Mouse (Mus musculus): ENCODE data around the gene Gpatch4. TPM values are rescaled to one million over a fixed set of nuclear protein-coding genes. Genes with fewer than 3 reads are reported as not detected.

The Gpatch4 gene
- polyA plus RNA-seq, 1 experiment from 2014 or later = 33.7 TPM

DNA sequence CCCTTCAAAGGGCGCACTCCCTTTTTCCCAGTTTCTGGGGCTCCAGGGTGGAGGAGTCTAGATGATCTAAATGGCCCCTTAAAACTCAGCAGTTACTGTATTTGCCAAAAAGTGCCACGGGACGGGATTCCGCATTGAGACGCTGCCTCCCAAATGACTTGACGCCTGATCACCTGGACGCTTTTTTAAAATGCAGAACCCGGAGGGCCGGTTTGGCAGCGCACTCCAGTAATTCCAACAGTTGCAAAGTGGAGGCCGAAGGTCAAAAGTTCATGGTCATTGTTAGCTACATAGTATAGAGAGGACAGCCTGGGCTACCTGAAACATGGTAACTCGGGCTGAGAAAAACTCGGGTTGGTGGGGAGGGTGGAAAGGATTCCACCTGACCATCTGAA is 39.3 kb downstream of the Gpatch4 start:
- H3K36me3 ChIP-seq = peaks cover 3% of the 10 kb centered on the region; the same call in 1 of the 2 replicates
- peaks cover 13% of the 10 kb centered on the region for H3K4me1 ChIP-seq
- 1% methylated on average over 13 of the region's 13 CpGs for WGBS
- H3K4me3 ChIP-seq (replicated peaks) = peak overlapping the region; percentile 57
- H3K27ac ChIP-seq = no peak overlapping the region; the same call in 1 of the 2 replicates
- no peaks in the 10 kb centered on the region for H3K27me3 ChIP-seq (replicated peaks)
- ATAC-seq (ENCODE audit: insufficient read depth, low FRiP score, low read depth) = 0 out of 2 replicates have a peak, but pooled peaks have one; percentile 31
- peak overlapping the region; percentile 73 for H3K4me2 ChIP-seq
- no peaks in the 10 kb centered on the region for H3K9me3 ChIP-seq
- H3K9ac ChIP-seq = peak overlapping the region; percentile 23; the same call in 1 of the 2 replicates

DNA sequence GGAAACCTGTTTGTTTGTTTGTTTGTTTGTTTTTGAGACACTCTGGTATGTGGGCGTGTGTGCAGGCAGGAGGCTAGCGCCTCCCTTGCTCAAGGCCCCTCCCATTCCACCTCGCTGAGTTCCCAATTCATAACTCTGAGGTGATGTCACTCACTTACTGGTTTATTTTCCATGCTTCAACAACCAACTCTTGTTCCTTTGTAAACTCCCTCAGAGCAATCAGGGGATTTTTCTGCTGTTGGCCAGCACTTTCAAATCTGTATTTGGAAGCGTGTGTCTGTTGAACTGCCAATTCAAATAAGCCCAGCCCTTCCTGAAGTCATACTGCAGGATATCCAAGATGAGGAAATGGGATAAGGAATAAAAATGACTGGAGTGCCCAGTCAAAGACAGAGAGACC is 39.8 kb downstream of the Gpatch4 start:
- H3K9ac ChIP-seq = peak overlapping the region; percentile 23; the same call in 1 of the 2 replicates

DNA sequence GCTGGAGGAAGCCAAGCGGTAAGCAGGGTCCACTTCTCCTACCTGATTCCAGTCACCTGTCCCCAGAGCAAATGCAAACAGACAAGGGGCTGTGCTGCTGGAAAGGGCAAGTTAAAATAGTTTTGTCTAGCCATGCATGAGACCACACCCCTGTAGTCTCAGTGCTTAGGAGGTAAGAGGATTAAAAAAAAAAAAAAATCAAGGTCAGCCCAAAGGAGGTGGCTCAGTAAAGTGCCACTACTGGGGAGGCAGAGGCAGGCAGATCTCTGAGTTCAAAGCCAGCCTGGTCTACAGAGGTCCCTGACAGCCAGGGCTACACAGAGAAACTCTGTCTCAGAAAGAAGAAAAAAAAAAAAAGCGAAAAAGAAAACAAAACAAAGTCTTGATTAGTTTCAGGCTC is 41.1 kb downstream of the Gpatch4 start:
- H3K27me3 ChIP-seq (replicated peaks) = no peaks in the 10 kb centered on the region
- no peak overlapping the region for H3K4me3 ChIP-seq (replicated peaks)
- peaks cover 13% of the 10 kb centered on the region for H3K4me1 ChIP-seq
- peaks cover 3% of the 10 kb centered on the region; the same call in 1 of the 2 replicates for H3K36me3 ChIP-seq
- 99% methylated on average over 2 of the region's 2 CpGs for WGBS
- H3K9me3 ChIP-seq = no peaks in the 10 kb centered on the region
- no peak overlapping the region for H3K4me2 ChIP-seq
- no peak for ATAC-seq (ENCODE audit: insufficient read depth, low FRiP score, low read depth)
- H3K9ac ChIP-seq = no peak overlapping the region
- no peak overlapping the region for H3K27ac ChIP-seq

More for the DNA sequence above, 39.8 kb downstream of the Gpatch4 start:
- no peaks in the 10 kb centered on the region for H3K9me3 ChIP-seq
- no peak overlapping the region; the same call in 1 of the 2 replicates for H3K27ac ChIP-seq
- H3K4me1 ChIP-seq = peaks cover 13% of the 10 kb centered on the region
- peak overlapping the region; percentile 57 for H3K4me3 ChIP-seq (replicated peaks)
- peaks cover 3% of the 10 kb centered on the region; the same call in 1 of the 2 replicates for H3K36me3 ChIP-seq
- WGBS = 6% methylated on average over 4 of the region's 4 CpGs
- no peaks in the 10 kb centered on the region for H3K27me3 ChIP-seq (replicated peaks)
- peak overlapping the region; percentile 73 for H3K4me2 ChIP-seq
- ATAC-seq (ENCODE audit: insufficient read depth, low FRiP score, low read depth) = peak; percentile 55; the same call in 1 of the 2 replicates

DNA sequence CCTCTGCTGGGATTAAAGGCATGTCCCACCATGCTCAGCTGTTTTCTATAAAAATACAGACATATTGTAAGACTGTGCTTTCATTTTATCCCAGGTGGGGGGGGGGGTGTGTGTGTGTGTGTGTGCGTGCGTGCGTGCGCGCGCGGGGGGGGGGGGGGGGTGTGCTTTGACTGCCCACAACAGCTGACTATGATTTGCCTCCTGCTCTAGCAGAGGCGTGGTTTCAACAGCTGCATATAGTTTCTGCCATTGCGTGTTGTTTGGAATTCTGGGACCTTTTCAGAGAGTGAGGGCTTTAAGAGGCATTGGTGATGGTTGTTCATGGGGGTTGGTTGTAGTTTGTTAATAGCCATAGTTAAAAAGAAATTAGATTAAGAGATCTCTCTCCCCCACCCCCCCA is 42.6 kb downstream of the Gpatch4 start:
- Histone ChIP-seq H3K9ac (no peak overlapping the region), H3K36me3 (peaks cover 15% of the 10 kb centered on the region; the same call in 1 of the 2 replicates), H3K4me2 (no peak overlapping the region), H3K4me1 (peaks cover 13% of the 10 kb centered on the region), H3K27ac (no peak overlapping the region), H3K9me3 (no peaks in the 10 kb centered on the region), H3K4me3 (replicated peaks) (no peak overlapping the region), H3K27me3 (replicated peaks) (no peaks in the 10 kb centered on the region)
- ATAC-seq (ENCODE audit: insufficient read depth, low FRiP score, low read depth) = no peak
- WGBS = 82% methylated on average over 2 of the region's 9 CpGs

- Histone ChIP-seq H3K4me1 (peaks cover 6% of the 10 kb centered on the region), H3K9me3 (no peaks in the 10 kb centered on the region), H3K4me2 (no peak overlapping the region), H3K27me3 (replicated peaks) (no peaks in the 10 kb centered on the region), H3K4me3 (replicated peaks) (no peak overlapping the region), H3K9ac (no peak overlapping the region), H3K36me3 (peaks cover 27% of the 10 kb centered on the region; the same call in 1 of the 2 replicates), H3K27ac (no peak overlapping the region)
- no peak for ATAC-seq (ENCODE audit: insufficient read depth, low FRiP score, low read depth)
- 83% methylated on average over 1 of the region's 1 CpGs for WGBS
These were observed 44.8 kb downstream of the Gpatch4 start for GRCm38 (mm10) chr3:88087688-88088087.

GRCm38 (mm10) chr3:88090106-88090505 is 47.2 kb downstream of the Gpatch4 start:
- peaks cover 44% of the 10 kb centered on the region; the same call in 1 of the 2 replicates for H3K36me3 ChIP-seq
- no peak for ATAC-seq (ENCODE audit: insufficient read depth, low FRiP score, low read depth)
- 94% methylated on average over 7 of the region's 7 CpGs for WGBS
- no peaks in the 10 kb centered on the region for H3K27me3 ChIP-seq (replicated peaks)
- no peaks in the 10 kb centered on the region for H3K4me1 ChIP-seq
- no peak overlapping the region for H3K27ac ChIP-seq
- no peak overlapping the region for H3K4me2 ChIP-seq
- no peaks in the 10 kb centered on the region for H3K9me3 ChIP-seq
- no peak overlapping the region for H3K9ac ChIP-seq
- no peak overlapping the region for H3K4me3 ChIP-seq (replicated peaks)

DNA sequence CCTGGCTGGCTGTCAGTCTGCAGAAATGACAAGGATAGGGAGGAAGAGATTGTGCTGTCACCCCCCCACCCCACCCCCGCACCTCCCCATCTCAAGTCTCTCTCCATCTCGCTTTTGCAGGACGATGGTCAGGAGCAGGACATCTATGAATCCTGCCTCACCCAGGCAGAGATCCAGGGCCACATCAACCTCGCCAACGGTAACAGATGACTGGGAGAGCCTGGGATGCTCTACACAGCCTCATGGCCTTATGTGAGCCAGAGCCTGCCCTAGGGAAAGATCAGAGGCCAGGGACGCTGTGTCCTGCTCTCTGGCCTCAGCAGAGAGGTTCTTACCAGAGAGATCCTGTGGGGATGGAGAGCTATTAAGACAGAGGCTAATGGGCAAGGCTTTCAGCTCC is 47.7 kb downstream of the Gpatch4 start:
- no peak overlapping the region for H3K4me3 ChIP-seq (replicated peaks)
- peaks cover 47% of the 10 kb centered on the region; the same call in 1 of the 2 replicates for H3K36me3 ChIP-seq
- H3K4me1 ChIP-seq = no peaks in the 10 kb centered on the region
- 94% methylated on average over 6 of the region's 6 CpGs for WGBS
- ATAC-seq (ENCODE audit: insufficient read depth, low FRiP score, low read depth) = no peak
- no peak overlapping the region for H3K9ac ChIP-seq
- no peak overlapping the region for H3K4me2 ChIP-seq
- H3K27ac ChIP-seq = no peak overlapping the region
- no peaks in the 10 kb centered on the region for H3K27me3 ChIP-seq (replicated peaks)
- H3K9me3 ChIP-seq = no peaks in the 10 kb centered on the region

- Histone ChIP-seq H3K4me1 (no peaks in the 10 kb centered on the region), H3K4me2 (no peak overlapping the region), H3K27ac (no peak overlapping the region), H3K27me3 (replicated peaks) (no peaks in the 10 kb centered on the region), H3K4me3 (replicated peaks) (no peak overlapping the region), H3K9ac (no peak overlapping the region), H3K36me3 (peaks cover 50% of the 10 kb centered on the region; the same call in 1 of the 2 replicates), H3K9me3 (no peaks in the 10 kb centered on the region)
- no peak for ATAC-seq (ENCODE audit: insufficient read depth, low FRiP score, low read depth)
- WGBS = 88% methylated on average over 5 of the region's 5 CpGs
These were observed 51.2 kb downstream of the Gpatch4 start for GRCm38 (mm10) chr3:88094126-88094525.

DNA sequence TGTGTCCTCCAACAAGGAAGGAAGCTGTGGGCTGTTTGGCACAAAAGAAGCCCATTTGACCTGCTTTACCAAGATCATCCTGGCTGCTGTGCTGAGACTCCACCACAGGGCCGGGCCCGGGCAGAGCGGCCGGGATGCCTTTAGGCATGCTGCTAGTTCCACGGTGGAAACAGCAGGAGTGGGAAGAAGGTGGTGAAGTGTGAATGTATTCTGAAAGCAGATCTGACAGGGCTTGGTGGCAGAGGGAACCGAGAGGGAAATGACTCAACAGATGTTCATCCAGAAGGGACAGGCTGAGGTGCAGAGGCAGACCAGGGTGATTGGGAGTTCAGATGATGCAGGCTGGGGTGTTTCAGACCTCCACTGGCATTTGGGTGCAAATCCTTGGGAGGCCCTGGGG is 54.8 kb downstream of the Gpatch4 start:
- no peaks in the 10 kb centered on the region for H3K4me1 ChIP-seq
- no peak overlapping the region for H3K4me3 ChIP-seq (replicated peaks)
- WGBS = 79% methylated on average over 6 of the region's 6 CpGs
- H3K9me3 ChIP-seq = no peaks in the 10 kb centered on the region
- H3K27me3 ChIP-seq (replicated peaks) = no peaks in the 10 kb centered on the region
- peaks cover 41% of the 10 kb centered on the region; the same call in 1 of the 2 replicates for H3K36me3 ChIP-seq
- no peak overlapping the region for H3K9ac ChIP-seq
- no peak overlapping the region for H3K4me2 ChIP-seq
- H3K27ac ChIP-seq = no peak overlapping the region
- no peak for ATAC-seq (ENCODE audit: insufficient read depth, low FRiP score, low read depth)

DNA sequence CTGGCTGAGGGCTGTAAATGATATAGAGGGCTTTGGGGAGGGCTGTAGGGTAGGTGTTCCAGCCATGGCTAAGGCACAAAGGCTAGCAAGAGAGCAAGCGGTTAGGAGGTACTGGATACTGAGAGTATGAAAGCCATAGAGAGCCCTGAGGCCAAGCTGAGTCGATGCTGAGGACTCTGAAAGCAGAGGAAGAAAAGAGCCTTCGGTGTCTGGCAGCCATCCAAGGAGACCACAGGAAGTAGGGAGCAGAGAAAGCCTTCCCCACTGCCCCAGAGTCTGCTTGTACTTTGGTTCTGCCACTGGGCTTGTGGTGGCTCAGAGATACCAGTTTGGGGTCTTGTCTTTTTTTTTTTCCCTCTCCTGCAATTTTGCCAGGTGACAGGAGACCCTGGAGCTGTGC is 57.3 kb downstream of the Gpatch4 start:
- Histone ChIP-seq H3K9ac (no peak overlapping the region), H3K4me3 (replicated peaks) (no peak overlapping the region), H3K4me2 (no peak overlapping the region), H3K9me3 (no peaks in the 10 kb centered on the region), H3K4me1 (no peaks in the 10 kb centered on the region), H3K27ac (no peak overlapping the region), H3K27me3 (replicated peaks) (no peaks in the 10 kb centered on the region), H3K36me3 (peaks cover 41% of the 10 kb centered on the region)
- no peak for ATAC-seq (ENCODE audit: insufficient read depth, low FRiP score, low read depth)
- WGBS = 64% methylated on average over 3 of the region's 3 CpGs

DNA sequence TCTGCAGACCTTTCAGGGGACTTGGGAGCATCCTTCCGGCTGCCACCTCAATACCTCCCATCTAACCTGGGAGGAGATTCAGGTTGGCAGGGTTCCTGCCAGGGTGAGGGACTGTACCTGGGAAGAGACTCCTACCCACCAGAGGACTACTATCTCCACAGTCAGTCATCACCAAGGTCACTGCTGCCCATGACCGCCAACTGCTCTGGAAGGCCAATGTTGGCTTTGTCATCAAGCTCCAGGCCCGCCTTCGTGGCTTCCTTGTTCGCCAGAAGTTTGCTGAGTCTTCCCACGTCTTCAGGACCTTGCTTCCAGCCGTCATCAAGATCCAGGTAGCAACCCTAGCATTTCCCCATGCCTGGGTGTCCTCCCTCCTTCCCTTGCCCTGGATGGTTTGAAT is 58.8 kb downstream of the Gpatch4 start:
- Histone ChIP-seq H3K36me3 (peaks cover 46% of the 10 kb centered on the region), H3K4me3 (replicated peaks) (no peak overlapping the region), H3K9me3 (no peaks in the 10 kb centered on the region), H3K27ac (no peak overlapping the region), H3K4me1 (no peaks in the 10 kb centered on the region), H3K9ac (no peak overlapping the region), H3K27me3 (replicated peaks) (no peaks in the 10 kb centered on the region), H3K4me2 (no peak overlapping the region)
- no peak for ATAC-seq (ENCODE audit: insufficient read depth, low FRiP score, low read depth)
- WGBS = 88% methylated on average over 7 of the region's 7 CpGs

- Histone ChIP-seq H3K9me3 (no peaks in the 10 kb centered on the region), H3K27ac (no peak overlapping the region), H3K4me3 (replicated peaks) (no peak overlapping the region), H3K4me2 (no peak overlapping the region), H3K4me1 (no peaks in the 10 kb centered on the region), H3K36me3 (peaks cover 46% of the 10 kb centered on the region), H3K27me3 (replicated peaks) (no peaks in the 10 kb centered on the region), H3K9ac (no peak overlapping the region)
- ATAC-seq (ENCODE audit: insufficient read depth, low FRiP score, low read depth) = no peak
- 80% methylated on average over 6 of the region's 6 CpGs for WGBS
These were observed 59.3 kb downstream of the Gpatch4 start for GRCm38 (mm10) chr3:88102196-88102595.

DNA sequence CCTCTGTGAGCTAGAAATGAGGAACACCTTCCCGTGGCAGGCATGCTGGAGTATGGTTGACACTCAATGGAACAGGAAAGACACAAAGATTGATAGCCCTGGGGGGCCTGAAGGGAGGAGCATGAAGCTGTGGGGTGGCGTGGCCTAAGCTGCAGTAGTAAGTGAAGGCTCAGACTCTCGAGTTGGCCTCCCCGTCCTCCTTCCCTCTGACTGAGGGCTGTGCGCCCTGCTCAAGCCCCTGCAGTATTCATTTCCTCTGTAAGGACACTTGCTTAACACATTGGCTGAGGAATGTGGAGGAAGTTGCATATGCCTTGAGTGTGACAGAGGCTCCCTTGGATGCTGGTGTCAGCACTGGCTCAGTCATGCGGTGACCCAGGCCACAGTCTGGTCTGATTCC is 59.7 kb downstream of the Gpatch4 start:
- Histone ChIP-seq H3K9me3 (no peaks in the 10 kb centered on the region), H3K4me1 (no peaks in the 10 kb centered on the region), H3K4me2 (no peak overlapping the region), H3K27me3 (replicated peaks) (no peaks in the 10 kb centered on the region), H3K4me3 (replicated peaks) (no peak overlapping the region), H3K36me3 (peaks cover 48% of the 10 kb centered on the region), H3K9ac (no peak overlapping the region), H3K27ac (no peak overlapping the region)
- ATAC-seq (ENCODE audit: insufficient read depth, low FRiP score, low read depth) = no peak
- WGBS = 73% methylated on average over 6 of the region's 6 CpGs
